Mouse (Mus musculus) E14TG2a.4 (cell line): ENCODE measurements at regions not wholly inside any gene's neighbourhood (a gene's known extent, or its start where the extent isn't known, plus 50 kb on each side); places are given as distances from the start of the nearest gene placed in this dataset.
"Not testable (repeated sequence)": the region's sequence is repeated elsewhere in the genome, so short reads cannot be mapped to it uniquely, and the experiment has no call there.

Source experiments
- H3K27me3 ChIP-seq: 2 replicates; pipeline ENCODE4 v1.6.1; 2014; ENCODE audit warnings: low read length, control low read depth; ENCODE audit not compliant: insufficient read depth
- H3K36me3 ChIP-seq: 2 replicates; pipeline ENCODE4 v1.6.1; 2014; ENCODE audit warnings: low read length, control low read depth; ENCODE audit not compliant: insufficient read depth
- H3K4me1 ChIP-seq: replicated peaks from 2 replicates; pipeline ENCODE4 v1.6.1; 2014; ENCODE audit warnings: low read depth, low read length, control low read depth
- H3K4me3 ChIP-seq: replicated peaks from 2 replicates; pipeline ENCODE4 v1.5.1; 2014; ENCODE audit warnings: mild to moderate bottlenecking, low read length
- H3K9me3 ChIP-seq: 2 replicates; pipeline ENCODE4 v1.6.1; 2014; ENCODE audit warnings: low read length, control low read depth
- CTCF ChIP-seq: conservative IDR thresholded peaks from 2 replicates; pipeline ENCODE4 v1.5.1; 2014; ENCODE audit warnings: low read length
- NANOG ChIP-seq: IDR thresholded peaks from 2 replicates; pipeline ENCODE4 v1.6.1; 2014; ENCODE audit warnings: borderline replicate concordance, low read length, mixed read lengths
- POU5F1 ChIP-seq: IDR thresholded peaks from 2 replicates; pipeline ENCODE4 v1.6.1; 2014; ENCODE audit warnings: low read length, borderline replicate concordance

- no peak for TF ChIP-seq NANOG
- TF ChIP-seq CTCF, result no peak
- TF ChIP-seq POU5F1, result no peak
- Histone ChIP-seq H3K4me3 (no peak overlapping the region), H3K27me3 (no peaks in the 10 kb centered on the region), H3K9me3 (no peaks in the 10 kb centered on the region), H3K36me3 (no peaks in the 10 kb centered on the region), H3K4me1 (no peaks in the 10 kb centered on the region)
These were observed 171.9 kb downstream of the Epm2a start for GRCm38 (mm10) chr10:11515144-11515543.

GRCm38 (mm10) chr10:11517122-11517521 is 173.9 kb downstream of the Epm2a start:
- TF ChIP-seq POU5F1 (no peak), CTCF (peak; percentile 72), NANOG (no peak)
- no peaks in the 10 kb centered on the region for H3K9me3 ChIP-seq
- no peaks in the 10 kb centered on the region for H3K36me3 ChIP-seq

GRCm38 (mm10) chr10:11531343-11531742 is 188.1 kb downstream of the Epm2a start:
- TF ChIP-seq CTCF (no peak), POU5F1 (no peak), NANOG (no peak)
- H3K36me3 ChIP-seq, result no peaks in the 10 kb centered on the region
- peak overlapping the region; percentile 72 for H3K4me3 ChIP-seq
- no peaks in the 10 kb centered on the region for H3K4me1 ChIP-seq
- H3K9me3 ChIP-seq, result no peaks in the 10 kb centered on the region
- no peaks in the 10 kb centered on the region for H3K27me3 ChIP-seq

More at GRCm38 (mm10) chr10:11517122-11517521, 173.9 kb downstream of the Epm2a start:
- H3K27me3 ChIP-seq, result no peaks in the 10 kb centered on the region
- no peaks in the 10 kb centered on the region for H3K4me1 ChIP-seq
- H3K4me3 ChIP-seq, result no peak overlapping the region

- H3K4me1 ChIP-seq, H3K36me3 ChIP-seq, H3K27me3 ChIP-seq, H3K9me3 ChIP-seq: not testable (repeated sequence)
- peak overlapping the region; percentile 78 for H3K4me3 ChIP-seq
These were observed 212.2 kb downstream of the Epm2a start for GRCm38 (mm10) chr10:11555376-11555775.

GRCm38 (mm10) chr10:11570523-11571055 is 227.4 kb downstream of the Epm2a start:
- no peak for TF ChIP-seq NANOG
- TF ChIP-seq POU5F1, result no peak
- no peak for TF ChIP-seq CTCF
- Histone ChIP-seq H3K4me1 (no peaks in the 10 kb centered on the region), H3K4me3 (no peak overlapping the region), H3K27me3 (no peaks in the 10 kb centered on the region), H3K36me3 (no peaks in the 10 kb centered on the region), H3K9me3 (no peaks in the 10 kb centered on the region)

GRCm38 (mm10) chr10:11608451-11608850 is 265.2 kb downstream of the Epm2a start:
- H3K27me3 ChIP-seq, result no peaks in the 10 kb centered on the region
- TF ChIP-seq POU5F1, result no peak
- TF ChIP-seq CTCF, result no peak
- no peak for TF ChIP-seq NANOG

GRCm38 (mm10) chr10:11609092-11609491 is 265.9 kb downstream of the Epm2a start:
- H3K36me3 ChIP-seq, H3K4me1 ChIP-seq, H3K4me3 ChIP-seq, H3K9me3 ChIP-seq, H3K27me3 ChIP-seq: not testable (repeated sequence)

More at GRCm38 (mm10) chr10:11608451-11608850, 265.2 kb downstream of the Epm2a start:
- no peaks in the 10 kb centered on the region for H3K4me1 ChIP-seq
- no peak overlapping the region for H3K4me3 ChIP-seq
- H3K9me3 ChIP-seq, result peaks cover 3% of the 10 kb centered on the region; the same call in 1 of the 2 replicates
- H3K36me3 ChIP-seq, result no peaks in the 10 kb centered on the region

GRCm38 (mm10) chr10:11648151-11648550 is 304.9 kb downstream of the Epm2a start:
- peaks cover 3% of the 10 kb centered on the region; the same call in 1 of the 2 replicates for H3K9me3 ChIP-seq
- H3K27me3 ChIP-seq, result no peaks in the 10 kb centered on the region
- H3K4me1 ChIP-seq, result no peaks in the 10 kb centered on the region
- H3K4me3 ChIP-seq, result no peak overlapping the region
- H3K36me3 ChIP-seq, result no peaks in the 10 kb centered on the region
- TF ChIP-seq CTCF (no peak), NANOG (no peak), POU5F1 (no peak)

- no peak for TF ChIP-seq CTCF
- TF ChIP-seq NANOG, result no peak
- TF ChIP-seq POU5F1, result no peak
- no peaks in the 10 kb centered on the region for H3K27me3 ChIP-seq
These were observed 317.0 kb downstream of the Epm2a start for GRCm38 (mm10) chr10:11660056-11660770.

More at GRCm38 (mm10) chr10:11660056-11660770, 317.0 kb downstream of the Epm2a start:
- peaks cover 29% of the 10 kb centered on the region for H3K9me3 ChIP-seq
- H3K36me3 ChIP-seq, result no peaks in the 10 kb centered on the region
- H3K4me1 ChIP-seq, result no peaks in the 10 kb centered on the region
- no peak overlapping the region for H3K4me3 ChIP-seq
